In genomic region chrX:104032756-104033155, GRCm38 (mm10) we compare ENCODE assay signal across 8 mouse cellular contexts. TPM values are rescaled to one million over a fixed set of nuclear protein-coding genes. Genes with fewer than 3 reads are reported as not detected.
DNase-seq lines count a peak whose midpoint lies in the region; ATAC-seq and TF ChIP-seq lines count a peak whose summit lies in the region.

No protein-coding gene starts in this region.

- DNase-seq in gastrocnemius, adult 2 months: no peak
- DNase-seq in gastrocnemius, postnatal 25 days: no peak
- peak; percentile 13 for DNase-seq in midbrain, embryonic 14.5 days
- no peak for DNase-seq in midbrain, embryonic 11.5 days (ENCODE audit: low spot score, missing footprints)
- peak; percentile 43 for DNase-seq in kidney, postnatal 10 days
- DNase-seq in thymus, postnatal 36 days: peak; percentile 30 to 39
- no peak for DNase-seq in retina, postnatal 1 day
- no peak for DNase-seq in gastrocnemius, postnatal 36 days

- H3K9me3 ChIP-seq in midbrain, embryonic 14.5 days (ENCODE audit: control insufficient read depth, low read length): no peaks in the 10 kb centered on the region
- H3K9me3 ChIP-seq in midbrain, embryonic 11.5 days (ENCODE audit: control insufficient read depth, low read length): no peaks in the 10 kb centered on the region

- H3K36me3 ChIP-seq in midbrain, embryonic 14.5 days (ENCODE audit: control insufficient read depth, insufficient read depth, low read length): no peaks in the 10 kb centered on the region
- no peaks in the 10 kb centered on the region for H3K36me3 ChIP-seq in midbrain, embryonic 11.5 days (ENCODE audit: control insufficient read depth, insufficient read depth, low read length)

- WGBS in midbrain, embryonic 14.5 days: 53% methylated on average over 4 of the region's 4 CpGs
- 55% methylated on average over 4 of the region's 4 CpGs for WGBS in midbrain, embryonic 11.5 days

- H3K4me3 ChIP-seq in gastrocnemius, adult 2 months: no peak overlapping the region
- H3K4me3 ChIP-seq in midbrain, embryonic 14.5 days (replicated peaks; ENCODE audit: low read depth, low read length): no peak overlapping the region
- no peak overlapping the region for H3K4me3 ChIP-seq in midbrain, embryonic 11.5 days (ENCODE audit: low read depth, low read length)

- peaks cover 5% of the 10 kb centered on the region; the same call in 1 of the 2 replicates for H3K27me3 ChIP-seq in midbrain, embryonic 14.5 days (ENCODE audit: control insufficient read depth, insufficient read depth, low read length)
- H3K27me3 ChIP-seq in midbrain, embryonic 11.5 days (ENCODE audit: control insufficient read depth, insufficient read depth, low read length): peaks cover 5% of the 10 kb centered on the region

- TF ChIP-seq CTCF in gastrocnemius, adult 2 months (IDR thresholded peaks at IDR 0.05): 0 out of 2 replicates have a peak, but pooled peaks have one; percentile 12

- H3K4me2 ChIP-seq in midbrain, embryonic 14.5 days (ENCODE audit: low read length): no peak overlapping the region
- no peak overlapping the region for H3K4me2 ChIP-seq in midbrain, embryonic 11.5 days

- no peak for ATAC-seq in midbrain, embryonic 14.5 days (ENCODE audit: low FRiP score, low TSS enrichment)
- ATAC-seq in midbrain, embryonic 11.5 days (ENCODE audit: low FRiP score): no peak

- H3K9ac ChIP-seq in midbrain, embryonic 14.5 days (replicated peaks; ENCODE audit: low read length): no peak overlapping the region
- no peak overlapping the region for H3K9ac ChIP-seq in midbrain, embryonic 11.5 days (ENCODE audit: low read length)

- intact Hi-C loops in gastrocnemius, adult 2 months (cut with DNase I): no loop called here
- intact Hi-C loops in gastrocnemius, postnatal 36 days (cut with DNase I): no loop called here

- no peaks in the 10 kb centered on the region for H3K4me1 ChIP-seq in midbrain, embryonic 14.5 days (ENCODE audit: control insufficient read depth, insufficient read depth, low read length)
- no peaks in the 10 kb centered on the region for H3K4me1 ChIP-seq in midbrain, embryonic 11.5 days (ENCODE audit: control insufficient read depth, insufficient read depth, low read length)

- H3K27ac ChIP-seq in gastrocnemius, adult 2 months: no peak overlapping the region
- no peak overlapping the region for H3K27ac ChIP-seq in midbrain, embryonic 14.5 days (replicated peaks; ENCODE audit: low read depth, low read length)
- no peak overlapping the region for H3K27ac ChIP-seq in midbrain, embryonic 11.5 days (ENCODE audit: low read depth, low read length)

RNA-seq across cellular contexts. Expression of gene Rlim, which starts 51.7 kb away (rescaled TPM):
- 10 to 100 TPM; 20.3 TPM for total RNA-seq in gastrocnemius, adult 2 months (2021)
- total RNA-seq in gastrocnemius, postnatal 25 days (2021): 10 to 100 TPM; 13.6 to 15.1 TPM
- 25.0 and 35.3 TPM in 2 replicates for polyA plus RNA-seq in midbrain, embryonic 14.5 days (2014; fragmentation: Nextera tagmentation; extraction: Ambion mirVana)
- 37.7 and 43.1 TPM in 2 replicates for polyA plus RNA-seq in midbrain, embryonic 11.5 days (2014; fragmentation: Nextera tagmentation; extraction: Ambion mirVana)
- 10 to 100 TPM; 12.6 to 17.7 TPM for total RNA-seq in gastrocnemius, postnatal 36 days (2021)

Comparison
In these comparisons a context has a peak if more than half of its experiments do, and no peak if none do; other contexts are left out.
1. DNase-seq: peak in midbrain, embryonic 14.5 days (single experiment), kidney, postnatal 10 days (single experiment) and thymus, postnatal 36 days (2 of 2); none in gastrocnemius, adult 2 months (single experiment), gastrocnemius, postnatal 25 days (single experiment), midbrain, embryonic 11.5 days (single experiment), retina, postnatal 1 day (single experiment) and gastrocnemius, postnatal 36 days (0 of 2).